Mouse (Mus musculus) embryonic facial prominence, embryonic 10.5 days (tissue): ENCODE results near the gene Ano1. TPM values are rescaled to one million over a fixed set of nuclear protein-coding genes. Genes with fewer than 3 reads are reported as not detected.

Experiments used
- DNase-seq: peaks from one replicate; pipeline ENCODE4 v3.0.0-alpha.2; 2017; ENCODE audit warnings: low spot score
- H3K27ac ChIP-seq: fragments of 300-500 bp; sonication (generic); replicated peaks from 2 replicates; pipeline ENCODE4 v1.5.1; 2016; ENCODE audit warnings: mild to moderate bottlenecking
- H3K27me3 ChIP-seq: fragments of 300-500 bp; sonication (generic); replicated peaks from 2 replicates; pipeline ENCODE4 v1.6.1; 2016; ENCODE audit warnings: low read depth, mild to moderate bottlenecking; ENCODE audit not compliant: poor library complexity, severe bottlenecking
- H3K36me3 ChIP-seq: fragments of 300-500 bp; sonication (generic); replicated peaks from 2 replicates; pipeline ENCODE4 v1.6.1; 2016; ENCODE audit warnings: mild to moderate bottlenecking, moderate library complexity
- H3K4me1 ChIP-seq: fragments of 300-500 bp; sonication (generic); 2 replicates; pipeline ENCODE4 v1.6.1; 2016
- H3K4me3 ChIP-seq: fragments of 300-500 bp; sonication (generic); 2 replicates; pipeline ENCODE4 v1.5.1; 2016; ENCODE audit warnings: mild to moderate bottlenecking, moderate library complexity
- H3K9me3 ChIP-seq: fragments of 300-500 bp; sonication (generic); 2 replicates; pipeline ENCODE4 v1.6.1; 2016; ENCODE audit warnings: mild to moderate bottlenecking
- WGBS: fragments of 180-500 bp; shearing (Covaris S2); methylation state at CpG from one replicate; pipeline ENCODE4 v1.1.7; 2016; 5-methylcytosine and 5-hydroxymethylcytosine counted together
- polyA plus RNA-seq: library from polyadenylated mRNA; unstranded; fragments of >200 nt; fragmentation: Nextera tagmentation; extraction: Ambion mirVana; gene quantifications from 2 replicates; pipeline ENCODE4 v1.2.1, GENCODE M21; 2016

Ano1 gene
- polyA plus RNA-seq, 1 experiment from 2014 or later = 11.3 TPM

DNA sequence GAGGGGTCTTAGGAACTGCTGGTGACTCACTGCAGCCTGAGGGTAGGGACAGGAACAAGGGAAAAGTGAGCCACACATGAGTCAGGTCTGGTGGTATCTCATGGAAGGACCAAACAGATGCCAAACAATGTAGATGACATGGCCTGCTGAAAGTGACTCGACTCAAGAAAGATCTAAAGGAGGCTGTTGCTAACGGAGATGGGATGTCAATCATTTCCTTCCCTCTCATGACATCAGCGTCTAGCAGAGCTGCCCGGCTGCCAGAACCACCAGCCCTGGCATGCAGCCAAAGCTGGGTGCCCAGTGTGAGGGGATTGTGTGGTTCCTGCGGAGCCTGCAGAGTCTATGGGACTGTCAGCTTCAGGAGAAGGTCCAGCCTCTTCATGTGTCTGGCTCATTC is 67.3 kb downstream of the Ano1 start:
- no peak for DNase-seq
- H3K4me1 ChIP-seq = peaks cover 19% of the 10 kb centered on the region
- WGBS = 70% methylated on average over 5 of the region's 5 CpGs
- peaks cover 25% of the 10 kb centered on the region for H3K27me3 ChIP-seq
- no peaks in the 10 kb centered on the region for H3K9me3 ChIP-seq
- H3K27ac ChIP-seq = no peak overlapping the region
- H3K36me3 ChIP-seq = 0 out of 2 replicates have a peak, but pooled peaks cover 3% of the 10 kb centered on the region
- no peak overlapping the region for H3K4me3 ChIP-seq

DNA sequence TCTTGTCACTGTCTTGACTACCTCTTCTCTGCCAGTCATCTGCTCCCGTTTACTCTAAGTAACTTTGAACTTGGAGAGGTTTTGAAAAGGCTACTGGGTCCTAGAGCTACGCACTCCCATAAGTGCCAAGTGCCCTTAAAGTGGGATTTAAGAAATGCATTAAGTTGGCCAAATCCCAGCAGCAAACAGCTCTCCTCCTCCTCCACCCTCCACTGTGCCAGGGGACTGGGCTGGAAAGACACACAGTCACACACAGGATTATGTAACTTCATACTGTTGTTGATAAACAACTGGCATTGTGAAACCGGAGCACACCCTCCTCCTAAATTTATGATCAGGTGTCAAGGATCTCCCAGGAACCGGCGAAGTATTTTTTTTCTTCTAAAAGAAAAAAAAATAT is 71.7 kb downstream of the Ano1 start:
- 84% methylated on average over 5 of the region's 5 CpGs for WGBS
- no peak for DNase-seq
- Histone ChIP-seq H3K27me3 (peaks cover 66% of the 10 kb centered on the region), H3K36me3 (no peaks in the 10 kb centered on the region), H3K4me1 (peaks cover 29% of the 10 kb centered on the region), H3K27ac (no peak overlapping the region), H3K9me3 (no peaks in the 10 kb centered on the region), H3K4me3 (no peak overlapping the region)

DNA sequence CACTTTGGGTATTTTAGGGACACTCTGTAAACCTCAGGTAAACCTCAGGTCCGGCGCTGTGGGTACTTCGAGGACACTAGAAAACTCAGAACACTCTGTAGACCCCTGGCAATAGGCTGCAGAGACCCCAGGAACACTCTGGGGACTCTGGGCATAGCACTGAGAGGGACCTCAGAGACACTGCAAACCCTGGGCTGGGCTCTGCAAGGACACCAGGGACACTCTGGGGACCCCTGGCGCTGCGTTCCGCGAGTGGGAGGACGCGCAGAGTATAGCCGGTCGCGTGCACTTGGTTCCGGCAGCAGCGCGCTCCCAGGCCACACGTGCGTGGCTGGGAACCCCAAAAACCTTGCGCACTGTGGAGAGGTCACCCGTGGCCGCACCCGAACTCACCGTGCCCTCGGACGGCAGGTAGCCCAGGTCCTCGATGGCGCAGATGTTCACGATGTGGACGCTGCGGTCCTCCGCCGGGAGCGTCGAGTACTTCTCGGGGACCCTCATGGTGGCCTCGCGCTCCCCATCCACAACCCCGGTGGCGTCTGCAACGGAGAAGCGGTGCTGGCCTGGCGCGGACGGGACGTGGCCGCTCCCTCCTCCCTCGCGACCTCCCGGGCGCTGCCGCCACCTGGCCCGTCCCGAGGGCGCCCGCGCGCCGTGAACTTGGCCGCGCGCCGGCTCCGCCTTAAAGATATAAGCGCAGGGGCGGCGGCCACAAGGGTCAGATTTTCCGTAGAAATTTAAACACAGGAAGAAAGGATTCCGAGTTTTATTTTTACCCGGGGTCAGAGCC is 73.3 kb downstream of the Ano1 start:
- Histone ChIP-seq H3K36me3 (no peaks in the 10 kb centered on the region), H3K27me3 (peaks cover 69% of the 10 kb centered on the region), H3K4me1 (peaks cover 35% of the 10 kb centered on the region), H3K4me3 (peak overlapping the region; percentile 56), H3K27ac (peak overlapping the region; percentile 67), H3K9me3 (no peaks in the 10 kb centered on the region)
- WGBS = 9% methylated on average over 68 of the region's 68 CpGs
- peak; percentile 53 for DNase-seq

DNA sequence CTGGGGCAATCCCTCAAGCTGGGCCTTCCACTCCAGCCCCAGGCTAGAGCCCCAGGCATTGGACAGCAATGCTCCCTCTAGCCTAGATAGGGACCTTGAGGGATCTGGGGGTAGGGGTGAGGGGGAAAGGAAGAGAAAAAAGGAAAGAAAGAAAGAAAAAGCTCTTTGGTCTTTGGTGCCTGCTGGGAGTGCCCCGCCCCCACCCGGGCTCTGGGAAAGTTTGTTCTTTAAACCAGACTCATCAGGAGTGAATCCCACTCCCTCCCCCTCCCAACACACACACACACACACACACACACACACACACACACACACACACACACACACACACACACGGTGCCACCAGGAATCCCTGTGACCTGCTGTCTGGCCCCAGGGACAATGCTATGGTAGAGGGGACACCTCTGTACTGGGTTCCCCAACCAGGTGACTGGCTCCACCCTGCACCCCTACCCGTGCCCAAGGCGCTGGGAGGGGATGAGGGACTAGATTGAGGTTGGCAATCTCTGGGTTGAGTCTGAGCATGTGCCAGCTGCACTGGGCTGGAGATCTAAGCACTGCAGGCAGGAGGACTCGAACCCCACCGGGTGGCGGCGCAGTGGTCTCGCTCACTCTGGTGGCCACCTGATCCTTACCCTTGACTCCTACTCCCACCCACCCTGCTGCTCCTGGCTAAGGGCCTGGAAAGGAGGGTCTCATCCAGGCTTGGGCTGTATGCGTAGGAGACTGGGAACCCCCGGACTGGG is 74.3 kb downstream of the Ano1 start:
- peaks cover 77% of the 10 kb centered on the region for H3K27me3 ChIP-seq
- no peaks in the 10 kb centered on the region for H3K36me3 ChIP-seq
- peak; percentile 42 for DNase-seq
- peak overlapping the region; percentile 56 for H3K4me3 ChIP-seq
- 36% methylated on average over 12 of the region's 12 CpGs for WGBS
- no peaks in the 10 kb centered on the region for H3K9me3 ChIP-seq
- peak overlapping the region; percentile 3; the same call in 1 of the 2 replicates for H3K27ac ChIP-seq
- peaks cover 44% of the 10 kb centered on the region for H3K4me1 ChIP-seq

DNA sequence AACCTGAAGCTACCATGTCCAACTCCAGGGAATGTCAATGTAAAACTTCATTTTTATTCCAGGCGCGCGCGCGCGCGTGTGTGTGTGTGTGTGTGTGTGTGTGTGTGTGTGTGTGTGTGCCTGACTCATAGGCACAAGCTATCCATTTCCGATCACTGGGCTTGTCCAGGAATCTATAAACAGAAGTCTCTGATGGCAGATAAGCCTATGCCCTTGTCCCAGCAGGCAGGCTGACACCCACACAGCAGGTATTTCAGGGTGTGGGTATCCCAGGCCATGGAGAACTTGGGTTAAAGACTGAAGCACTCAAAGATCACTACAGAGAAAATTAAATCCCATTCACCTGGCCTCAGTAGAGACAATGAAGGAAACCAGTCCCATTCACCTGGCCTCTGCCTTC is 76.1 kb downstream of the Ano1 start:
- H3K4me1 ChIP-seq = peaks cover 45% of the 10 kb centered on the region
- DNase-seq = no peak
- H3K36me3 ChIP-seq = no peaks in the 10 kb centered on the region
- H3K27me3 ChIP-seq = peaks cover 72% of the 10 kb centered on the region
- H3K9me3 ChIP-seq = no peaks in the 10 kb centered on the region
- no peak overlapping the region for H3K27ac ChIP-seq
- H3K4me3 ChIP-seq = no peak overlapping the region
- 92% methylated on average over 8 of the region's 8 CpGs for WGBS

DNA sequence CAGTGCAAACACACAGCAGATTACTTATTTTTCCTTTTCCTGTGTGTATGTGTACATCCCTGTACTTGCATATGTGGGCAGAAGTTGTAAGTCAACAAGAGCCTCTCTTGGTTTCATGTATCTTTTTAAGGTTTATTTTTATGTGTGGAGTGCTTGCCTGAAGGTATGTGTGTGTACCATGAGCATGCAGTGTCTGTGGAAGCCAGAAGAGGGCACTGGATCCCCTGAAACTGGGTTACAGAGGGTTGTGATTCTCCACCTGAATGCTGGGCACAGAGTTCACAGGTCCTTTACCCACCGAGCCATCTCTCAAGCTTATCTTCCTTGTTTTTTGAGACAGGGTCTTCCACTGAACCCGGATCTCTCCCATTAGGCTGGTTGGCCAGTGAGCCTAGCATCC is 81.9 kb downstream of the Ano1 start:
- Histone ChIP-seq H3K4me3 (no peak overlapping the region), H3K27ac (peak overlapping the region; percentile 79; the same call in 1 of the 2 replicates), H3K27me3 (0 out of 2 replicates have a peak, but pooled peaks cover 23% of the 10 kb centered on the region), H3K4me1 (peaks cover 41% of the 10 kb centered on the region), H3K36me3 (peaks cover 10% of the 10 kb centered on the region; the same call in 1 of the 2 replicates), H3K9me3 (no peaks in the 10 kb centered on the region)
- WGBS = 87% methylated on average over 2 of the region's 2 CpGs
- no peak for DNase-seq

DNA sequence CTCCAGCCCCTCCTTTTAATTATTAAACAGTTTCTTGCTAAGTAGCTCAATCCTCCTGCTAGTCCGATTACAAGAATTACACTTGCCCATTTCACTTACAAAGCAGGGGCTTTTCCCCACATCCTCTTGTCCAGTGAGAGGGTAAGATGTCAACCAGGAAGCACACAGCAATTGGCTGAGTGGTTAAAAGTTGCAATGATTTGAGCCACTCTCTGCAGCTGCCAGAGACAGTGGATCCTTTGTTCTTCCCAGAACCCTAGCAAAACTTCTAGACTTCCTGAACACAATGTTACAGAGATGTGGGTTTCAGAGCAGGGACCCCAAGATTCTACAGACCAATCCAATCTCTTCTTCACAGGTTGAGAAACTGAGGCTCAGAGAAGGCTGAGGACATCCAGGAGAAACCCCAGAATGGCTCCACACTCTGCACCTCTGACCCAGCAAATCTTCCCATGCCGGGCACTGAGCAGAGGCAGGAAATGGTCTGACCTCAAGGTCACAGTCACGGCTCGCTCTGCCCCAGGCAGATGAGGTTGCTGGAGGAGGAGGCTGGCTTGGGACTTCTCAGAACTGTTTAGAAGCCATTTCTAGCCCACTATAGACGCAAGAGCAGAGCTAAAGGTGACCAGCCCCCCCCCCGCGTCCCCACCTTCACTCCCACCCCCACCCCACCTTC is 83.0 kb downstream of the Ano1 start:
- peak; percentile 62 for DNase-seq
- 34% methylated on average over 7 of the region's 7 CpGs for WGBS
- Histone ChIP-seq H3K4me3 (0 out of 2 replicates have a peak overlapping the region, but pooled peaks have one; percentile 1), H3K27me3 (peaks cover 30% of the 10 kb centered on the region; the same call in 1 of the 2 replicates), H3K4me1 (peaks cover 50% of the 10 kb centered on the region), H3K36me3 (peaks cover 10% of the 10 kb centered on the region; the same call in 1 of the 2 replicates), H3K27ac (peak overlapping the region; percentile 79), H3K9me3 (no peaks in the 10 kb centered on the region)

DNA sequence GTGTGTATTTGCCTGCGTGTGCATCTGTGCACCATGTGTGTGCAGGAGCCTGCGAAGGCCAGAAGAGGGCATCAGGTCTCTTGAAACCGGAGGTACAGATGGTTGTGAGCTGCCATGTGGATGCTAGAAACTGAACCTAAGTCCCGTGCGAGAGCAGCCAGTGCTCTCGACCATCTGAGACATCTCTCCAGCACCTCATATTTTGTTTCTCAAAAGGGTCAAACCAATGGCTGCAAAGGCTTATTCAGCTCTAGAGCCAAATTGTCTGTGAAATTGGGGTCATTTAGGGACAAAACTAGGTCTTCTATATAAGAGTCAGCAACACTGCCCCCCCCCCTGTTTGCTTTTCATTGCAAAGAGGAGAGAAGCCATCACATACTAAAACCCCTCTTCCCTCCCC is 84.7 kb downstream of the Ano1 start:
- H3K36me3 ChIP-seq = peaks cover 10% of the 10 kb centered on the region; the same call in 1 of the 2 replicates
- H3K27me3 ChIP-seq = peaks cover 31% of the 10 kb centered on the region; the same call in 1 of the 2 replicates
- no peak overlapping the region for H3K4me3 ChIP-seq
- H3K4me1 ChIP-seq = peaks cover 54% of the 10 kb centered on the region
- no peak for DNase-seq
- H3K9me3 ChIP-seq = no peaks in the 10 kb centered on the region
- 91% methylated on average over 6 of the region's 6 CpGs for WGBS
- H3K27ac ChIP-seq = no peak overlapping the region

DNA sequence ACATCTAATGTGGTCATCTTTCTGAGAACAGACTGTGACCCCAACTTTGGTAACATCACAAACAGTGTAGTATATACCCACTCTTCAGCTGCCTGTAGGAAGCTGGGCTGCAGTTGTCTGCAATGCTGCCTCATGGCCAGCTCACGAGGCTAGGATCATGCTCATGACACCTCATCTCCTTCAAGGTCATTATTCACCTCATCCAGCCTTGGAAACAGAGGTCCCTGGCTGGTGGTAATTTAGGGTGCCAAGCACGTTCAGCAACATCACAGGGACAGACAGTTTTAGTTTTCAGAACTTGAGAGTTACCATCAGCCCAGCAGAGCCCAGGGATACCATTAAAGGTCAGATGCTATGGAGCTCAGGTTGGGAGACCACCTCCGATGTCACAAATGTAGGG is 86.2 kb downstream of the Ano1 start:
- H3K9me3 ChIP-seq = no peaks in the 10 kb centered on the region
- peaks cover 29% of the 10 kb centered on the region for H3K27me3 ChIP-seq
- no peak overlapping the region for H3K27ac ChIP-seq
- H3K4me3 ChIP-seq = no peak overlapping the region
- H3K36me3 ChIP-seq = peaks cover 10% of the 10 kb centered on the region; the same call in 1 of the 2 replicates
- H3K4me1 ChIP-seq = peaks cover 60% of the 10 kb centered on the region
- WGBS = 78% methylated on average over 3 of the region's 3 CpGs
- no peak for DNase-seq

DNA sequence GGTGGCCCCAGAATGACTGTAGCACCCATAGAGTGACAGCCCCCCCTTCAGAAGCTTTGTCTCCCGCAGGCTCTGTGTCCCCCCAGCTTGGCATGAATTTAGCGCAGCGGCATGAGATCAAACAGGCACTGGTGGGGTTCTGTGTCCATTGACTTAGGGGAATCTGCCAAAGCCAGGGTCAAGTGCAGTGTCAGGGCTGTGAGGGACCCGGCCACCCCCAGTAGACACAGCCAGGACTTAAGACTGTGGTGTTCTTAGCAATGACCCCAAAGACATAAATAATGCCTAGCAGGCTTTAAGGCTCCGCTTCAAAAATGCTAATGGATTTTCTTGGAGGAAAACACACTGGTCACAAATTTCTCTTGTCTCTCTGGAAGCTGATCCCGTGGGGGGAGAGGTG is 88.2 kb downstream of the Ano1 start:
- Histone ChIP-seq H3K27ac (peak overlapping the region; percentile 52), H3K9me3 (no peaks in the 10 kb centered on the region), H3K4me3 (no peak overlapping the region), H3K4me1 (peaks cover 50% of the 10 kb centered on the region), H3K36me3 (peaks cover 10% of the 10 kb centered on the region; the same call in 1 of the 2 replicates), H3K27me3 (peaks cover 46% of the 10 kb centered on the region)
- no peak for DNase-seq
- 65% methylated on average over 6 of the region's 6 CpGs for WGBS

DNA sequence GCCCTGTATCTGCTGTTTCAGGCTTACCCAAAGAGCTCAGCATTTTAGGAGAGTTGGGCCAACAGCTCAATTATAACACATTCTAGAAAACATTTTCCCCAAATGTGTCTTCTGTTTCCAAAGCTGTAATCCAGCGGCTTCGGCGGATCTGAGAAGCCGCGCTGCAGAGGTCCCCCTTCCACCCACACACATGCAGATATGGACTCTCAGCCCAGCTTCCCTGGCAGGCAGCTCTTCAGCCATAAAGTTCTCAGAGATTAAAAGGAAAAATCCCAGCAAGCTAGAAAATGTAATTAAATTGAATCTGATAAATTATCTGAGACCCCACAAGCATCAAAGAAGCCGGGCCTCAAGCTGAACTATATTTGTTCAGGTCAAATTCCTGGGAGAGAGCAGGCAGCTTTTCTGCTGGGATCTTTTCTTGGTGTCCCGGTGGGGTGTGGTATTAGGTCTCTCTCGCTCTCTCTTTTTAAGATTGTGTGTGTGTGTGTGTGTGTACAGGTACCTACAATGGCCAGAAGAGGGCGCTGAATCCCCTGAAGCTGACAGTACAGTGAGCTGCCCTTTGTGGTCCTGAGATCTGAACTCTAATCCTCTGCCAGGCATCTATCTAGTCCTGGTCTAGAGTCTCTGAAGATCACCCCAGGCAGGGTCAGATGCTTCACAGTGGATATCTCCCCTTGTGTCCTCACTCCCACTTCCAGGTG is 95.4 kb downstream of the Ano1 start:
- no peak overlapping the region for H3K4me3 ChIP-seq
- H3K9me3 ChIP-seq = no peaks in the 10 kb centered on the region
- no peak for DNase-seq
- H3K36me3 ChIP-seq = peaks cover 20% of the 10 kb centered on the region; the same call in 1 of the 2 replicates
- no peak overlapping the region for H3K27ac ChIP-seq
- H3K27me3 ChIP-seq = peaks cover 60% of the 10 kb centered on the region
- 88% methylated on average over 9 of the region's 9 CpGs for WGBS
- H3K4me1 ChIP-seq = peaks cover 35% of the 10 kb centered on the region
